Mouse (Mus musculus) embryonic facial prominence, embryonic 12.5 days (tissue): ENCODE results near the gene Vmn1r25. TPM values are rescaled to one million over a fixed set of nuclear protein-coding genes. Genes with fewer than 3 reads are reported as not detected.
"Not testable (repeated sequence)": the region's sequence is repeated elsewhere in the genome, so short reads cannot be mapped to it uniquely, and the experiment has no call there.

Source experiments
- ATAC-seq: fragments of 200-750 bp; cut with Nextera tagmentation; 2 replicates; pipeline ENCODE4 v1.8.0; 2017; ENCODE audit not compliant: insufficient number of reproducible peaks, insufficient read depth, low FRiP score, low TSS enrichment
- H3K27ac ChIP-seq: fragments of 300-500 bp; sonication (generic); 2 replicates; pipeline ENCODE4 v1.5.1; 2016; ENCODE audit warnings: mild to moderate bottlenecking
- H3K27me3 ChIP-seq: fragments of 300-500 bp; sonication (generic); 2 replicates; pipeline ENCODE4 v1.6.1; 2016; ENCODE audit warnings: mild to moderate bottlenecking, moderate library complexity
- H3K36me3 ChIP-seq: fragments of 300-500 bp; sonication (generic); 2 replicates; pipeline ENCODE4 v1.6.1; 2016; ENCODE audit warnings: mild to moderate bottlenecking
- H3K4me1 ChIP-seq: fragments of 300-500 bp; sonication (generic); 2 replicates; pipeline ENCODE4 v1.6.1; 2016
- H3K4me2 ChIP-seq: fragments of 300-500 bp; sonication (generic); replicated peaks from 2 replicates; pipeline ENCODE4 v1.6.1; 2016; ENCODE audit warnings: mild to moderate bottlenecking, moderate library complexity
- H3K4me3 ChIP-seq: fragments of 300-500 bp; sonication (generic); 2 replicates; pipeline ENCODE4 v1.5.1; 2016; ENCODE audit warnings: mild to moderate bottlenecking
- H3K9ac ChIP-seq: fragments of 300-500 bp; sonication (generic); 2 replicates; pipeline ENCODE4 v1.6.1; 2016; ENCODE audit warnings: mild to moderate bottlenecking, moderate library complexity
- H3K9me3 ChIP-seq: fragments of 300-500 bp; sonication (generic); 2 replicates; pipeline ENCODE4 v1.6.1; 2016; ENCODE audit warnings: mild to moderate bottlenecking, moderate library complexity
- WGBS: fragments of 180-500 bp; shearing (Covaris S2); methylation state at CpG from one replicate; pipeline ENCODE4 v1.1.7; 2016; 5-methylcytosine and 5-hydroxymethylcytosine counted together
- polyA plus RNA-seq: library from polyadenylated mRNA; unstranded; fragments of >200 nt; fragmentation: Nextera tagmentation; extraction: Ambion mirVana; gene quantifications from 2 replicates; pipeline ENCODE4 v1.2.1, GENCODE M21; 2016

Vmn1r25 gene
- polyA plus RNA-seq = not detected in 2 replicates

- no peak within 1 kb of the TSS for H3K9ac ChIP-seq
- H3K27me3 ChIP-seq = no peaks in the 10 kb centered on the region
- no peaks in the 10 kb centered on the region for H3K36me3 ChIP-seq
- H3K4me1 ChIP-seq = no peaks in the 10 kb centered on the region
- no peaks in the 10 kb centered on the region for H3K9me3 ChIP-seq
- no peak within 1 kb of the TSS for H3K27ac ChIP-seq
- H3K4me3 ChIP-seq = no peak within 1 kb of the TSS
- no peak for ATAC-seq
- no peak within 1 kb of the TSS for H3K4me2 ChIP-seq
- 67% methylated on average over 3 of the region's 3 CpGs for WGBS
Measured at GRCm38 (mm10) chr6:57980710-57981109, at the start of gene Vmn1r25. Gene Vmn1r25 (minus strand): TSS chr6:57980810.

- not testable (repeated sequence) for H3K4me3 ChIP-seq, ATAC-seq
- WGBS = 90% methylated on average over 21 of the region's 21 CpGs
Measured at GRCm38 (mm10) chr6:58017478-58017877, 36.9 kb upstream of the Vmn1r25 start.

GRCm38 (mm10) chr6:58015059-58015458 is 34.4 kb upstream of the Vmn1r25 start, which contains the start of gene Vmn1r26:
Gene Vmn1r26 (minus strand): TSS chr6:58015159.
- Histone ChIP-seq H3K4me1 (no peaks in the 10 kb centered on the region), H3K36me3 (no peaks in the 10 kb centered on the region), H3K9ac (no peak within 1 kb of the TSS), H3K27me3 (no peaks in the 10 kb centered on the region), H3K4me3 (no peak within 1 kb of the TSS), H3K9me3 (no peaks in the 10 kb centered on the region), H3K4me2 (no peak within 1 kb of the TSS), H3K27ac (no peak within 1 kb of the TSS)
- 91% methylated on average over 1 of the region's 1 CpGs for WGBS
- no peak for ATAC-seq

More at GRCm38 (mm10) chr6:58017478-58017877, 36.9 kb upstream of the Vmn1r25 start:
- not testable (repeated sequence) for H3K27ac ChIP-seq, H3K4me1 ChIP-seq, H3K4me2 ChIP-seq, H3K36me3 ChIP-seq, H3K9ac ChIP-seq, H3K27me3 ChIP-seq, H3K9me3 ChIP-seq

- not testable (repeated sequence) for H3K4me1 ChIP-seq, H3K27me3 ChIP-seq, H3K9ac ChIP-seq, H3K4me3 ChIP-seq, H3K36me3 ChIP-seq, H3K27ac ChIP-seq, H3K9me3 ChIP-seq, ATAC-seq, H3K4me2 ChIP-seq
- WGBS = 79% methylated on average over 1 of the region's 1 CpGs
Measured at GRCm38 (mm10) chr6:57961403-57961802, 19.2 kb downstream of the Vmn1r25 start, which contains the start of gene Vmn1r24. Gene Vmn1r24 (minus strand): TSS chr6:57961503.

Other genes starting within 250 kb of the Vmn1r25 start
- gene Vopp1, start 155.7 kb downstream of the Vmn1r25 start, polyA plus RNA-seq = 71.2 and 76.2 TPM in 2 replicates
- not detected in 2 replicates for gene Vmn1r21, start 130.5 kb downstream of the Vmn1r25 start, polyA plus RNA-seq
- gene Vmn1r22, start 72.8 kb downstream of the Vmn1r25 start, polyA plus RNA-seq = not detected in 2 replicates
- not detected in 2 replicates for gene Vmn1r23, start 54.0 kb downstream of the Vmn1r25 start, polyA plus RNA-seq
- gene Vmn1r24, start 19.3 kb downstream of the Vmn1r25 start, polyA plus RNA-seq = not detected in 2 replicates
- not detected in 2 replicates for gene Vmn1r26, start 34.3 kb upstream of the Vmn1r25 start, polyA plus RNA-seq
- not detected in 2 replicates for gene Vmn1r27, start 238.0 kb upstream of the Vmn1r25 start, polyA plus RNA-seq